Mouse (Mus musculus) forelimb bud, embryonic 11.5 days (tissue): ENCODE results near the gene Hist1h2af.
A peak's percentile ranks its signal among the peaks of the same experiment; 100 is the strongest.

ENCODE experiments used
- DNase-seq: peaks from one replicate; pipeline ENCODE4 v3.0.0-alpha.2; 2012; ENCODE audit warnings: low read depth, low spot score

The Hist1h2af gene

GRCm38 (mm10) chr13:23575864-23576313 is 42.2 kb downstream of the Hist1h2af start:
- DNase-seq, result peak; percentile 11

GRCm38 (mm10) chr13:23576351-23576881 is 42.7 kb downstream of the Hist1h2af start:
- peak; percentile 57 for DNase-seq

- DNase-seq, result peak; percentile 12
These were observed 43.4 kb downstream of the Hist1h2af start for GRCm38 (mm10) chr13:23576906-23577639.

- DNase-seq, result no peak
These were observed 44.1 kb downstream of the Hist1h2af start for GRCm38 (mm10) chr13:23577835-23578234.

GRCm38 (mm10) chr13:23581408-23582218 is 47.9 kb downstream of the Hist1h2af start, which contains the start of gene Hist1h4d:
Hist1h4d (plus strand) TSS chr13:23581598.
- DNase-seq, result peak; percentile 97

- DNase-seq, result peak; percentile 34
These were observed 48.7 kb downstream of the Hist1h2af start for GRCm38 (mm10) chr13:23582219-23583056.

- DNase-seq, result peak; percentile 14
These were observed 49.8 kb downstream of the Hist1h2af start for GRCm38 (mm10) chr13:23583387-23584068.
